Mouse (Mus musculus) kidney, adult 2 months (tissue): ENCODE measurements around the gene Olfr996.

ENCODE experiments used
- CTCF ChIP-seq: fragments of 200-500 bp; conservative IDR thresholded peaks from 2 replicates; pipeline ENCODE4 v1.5.1; 2011; ENCODE audit warnings: low read depth, mild to moderate bottlenecking, control low read depth, low read length, moderate library complexity, mixed read lengths; ENCODE audit not compliant: insufficient read depth, insufficient read length
- POLR2A ChIP-seq: fragments of 200-500 bp; IDR thresholded peaks from one replicate; pipeline ENCODE4 v1.6.1; 2011; ENCODE audit warnings: low read depth, low read length, control low read depth

DNA sequence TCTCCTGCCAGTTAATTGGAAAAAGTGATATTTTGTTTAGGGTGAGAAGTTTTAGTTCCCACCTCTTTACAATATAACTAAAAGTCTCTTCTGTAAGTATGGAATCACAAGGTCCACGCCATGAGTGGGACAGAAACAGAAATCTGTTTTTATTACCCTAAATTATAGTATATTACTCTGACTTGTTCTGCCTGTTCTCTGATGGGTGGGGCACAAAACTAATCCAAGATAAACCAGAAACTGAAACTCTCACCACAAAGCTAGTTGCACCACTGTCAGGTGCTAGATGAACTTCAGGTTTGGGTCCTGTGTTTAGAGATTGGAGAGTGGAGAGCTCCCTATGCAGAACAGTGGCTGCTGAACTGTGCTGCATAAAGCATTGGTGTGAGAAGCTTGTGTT, 45.1 kb upstream of the Olfr996 start:
- TF ChIP-seq CTCF: no peak
- no peak for TF ChIP-seq POLR2A
